Mouse (Mus musculus): Measurements from ENCODE around the gene Vmn1r183. TPM values are rescaled to one million over a fixed set of nuclear protein-coding genes. Genes with fewer than 3 reads are reported as not detected.

The Vmn1r183 gene
- not detected in 2 replicates for polyA plus RNA-seq (2015; fragmentation: Nextera tagmentation; extraction: Ambion mirVana)

GRCm38 (mm10) chr7:24052660-24053304, at the start of gene Vmn1r183:
Gene Vmn1r183, plus strand, starts transcription at chr7:24053254.

GRCm38 (mm10) chr7:24081634-24082431, 28.8 kb downstream of the Vmn1r183 start, which contains the start of gene Zfp180:
Gene Zfp180, plus strand, starts transcription at chr7:24081924.

GRCm38 (mm10) chr7:24112156-24112856, 59.3 kb downstream of the Vmn1r183 start, which contains the start of gene Zfp112:
Gene Zfp112, plus strand, starts transcription at chr7:24112314.

Other genes with a start within 250 kb of the Vmn1r183 start
- gene Vmn1r175, start 242.6 kb upstream of the Vmn1r183 start, polyA plus RNA-seq (2015; fragmentation: Nextera tagmentation; extraction: Ambion mirVana): not detected in 2 replicates
- not detected in 2 replicates for gene Vmn1r176, start 215.9 kb upstream of the Vmn1r183 start, polyA plus RNA-seq (2015; fragmentation: Nextera tagmentation; extraction: Ambion mirVana)
- not detected in 2 replicates for gene Vmn1r177, start 186.8 kb upstream of the Vmn1r183 start, polyA plus RNA-seq (2015; fragmentation: Nextera tagmentation; extraction: Ambion mirVana)
- gene Vmn1r178, start 161.2 kb upstream of the Vmn1r183 start, polyA plus RNA-seq (2015; fragmentation: Nextera tagmentation; extraction: Ambion mirVana): not detected in 2 replicates
- not detected in 2 replicates for gene Vmn1r179, start 126.3 kb upstream of the Vmn1r183 start, polyA plus RNA-seq (2015; fragmentation: Nextera tagmentation; extraction: Ambion mirVana)
- not detected in 2 replicates for gene Vmn1r180, start 102.6 kb upstream of the Vmn1r183 start, polyA plus RNA-seq (2015; fragmentation: Nextera tagmentation; extraction: Ambion mirVana)
- not detected in 2 replicates for gene Vmn1r181, start 78.6 kb upstream of the Vmn1r183 start, polyA plus RNA-seq (2015; fragmentation: Nextera tagmentation; extraction: Ambion mirVana)
- not detected in 2 replicates for gene V1rd19, start 51.6 kb upstream of the Vmn1r183 start, polyA plus RNA-seq (2015; fragmentation: Nextera tagmentation; extraction: Ambion mirVana)
- 9.4 and 9.9 TPM in 2 replicates for gene Zfp180, start 28.7 kb downstream of the Vmn1r183 start, polyA plus RNA-seq (2015; fragmentation: Nextera tagmentation; extraction: Ambion mirVana)
- 4.4 and 5.7 TPM in 2 replicates for gene Zfp112, start 59.1 kb downstream of the Vmn1r183 start, polyA plus RNA-seq (2015; fragmentation: Nextera tagmentation; extraction: Ambion mirVana)
- gene Zfp235, start 80.9 kb downstream of the Vmn1r183 start, polyA plus RNA-seq (2015; fragmentation: Nextera tagmentation; extraction: Ambion mirVana): 9.5 and 11.1 TPM in 2 replicates
- 1.5 and 1.7 TPM in 2 replicates for gene Zfp114, start 121.8 kb downstream of the Vmn1r183 start, polyA plus RNA-seq (2015; fragmentation: Nextera tagmentation; extraction: Ambion mirVana)
- 5.0 and 6.0 TPM in 2 replicates for gene Zfp111, start 158.2 kb downstream of the Vmn1r183 start, polyA plus RNA-seq (2015; fragmentation: Nextera tagmentation; extraction: Ambion mirVana)
- gene Zfp109, start 184.3 kb downstream of the Vmn1r183 start, polyA plus RNA-seq (2015; fragmentation: Nextera tagmentation; extraction: Ambion mirVana): 0.95 and 1.1 TPM in 2 replicates
- gene Zfp108, start 201.5 kb downstream of the Vmn1r183 start, polyA plus RNA-seq (2015; fragmentation: Nextera tagmentation; extraction: Ambion mirVana): 2.1 and 2.6 TPM in 2 replicates
- gene Zfp93, start 217.2 kb downstream of the Vmn1r183 start, polyA plus RNA-seq (2015; fragmentation: Nextera tagmentation; extraction: Ambion mirVana): 4.0 and 5.2 TPM in 2 replicates
- 12.2 and 18.2 TPM in 2 replicates for gene Zfp61, start 248.0 kb downstream of the Vmn1r183 start, polyA plus RNA-seq (2015; fragmentation: Nextera tagmentation; extraction: Ambion mirVana)